Mouse (Mus musculus): ENCODE data around the gene Nfkb1. TPM values are rescaled to one million over a fixed set of nuclear protein-coding genes. Genes with fewer than 3 reads are reported as not detected.

The Nfkb1 gene
- total and polyA plus RNA-seq, 3 experiments, result 271 to 369 (median 346) TPM

DNA sequence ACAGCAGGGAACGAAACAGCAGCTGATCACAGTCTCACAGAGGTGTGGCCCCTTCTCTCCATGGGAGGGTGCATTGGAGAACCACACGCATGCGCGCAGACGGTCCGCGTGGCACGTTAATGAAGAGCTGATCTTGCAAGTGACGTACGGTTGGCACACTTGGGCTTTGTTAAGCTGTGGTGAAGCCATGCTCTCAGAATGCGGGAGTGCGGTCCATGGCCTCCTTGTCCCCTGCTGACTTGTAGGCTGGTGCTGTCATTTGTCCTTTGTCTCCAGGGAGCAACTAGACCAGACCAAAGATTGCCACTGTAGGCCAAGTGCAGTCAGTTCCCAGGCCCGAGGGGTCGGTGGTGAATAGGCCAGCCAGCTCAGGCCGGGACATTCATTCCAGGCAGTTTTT is 34.7 kb upstream of the Nfkb1 start:
- Histone ChIP-seq H3K4me2 (ENCODE audit: insufficient read depth, low read depth, poor library complexity, severe bottlenecking) (no peak overlapping the region), H3K9ac (ENCODE audit: insufficient read depth, low read depth) (no peak overlapping the region), H3K27ac (ENCODE audit: insufficient read depth, low read depth) (no peak overlapping the region), H3K9me3 (replicated peaks; ENCODE audit: low read length) (no peaks in the 10 kb centered on the region), H3K4me3 (replicated peaks in 1 of 3; ENCODE audit: low read depth in 2 of 3, low read length in 2 of 3, poor library complexity in 1 of 3) (no peak overlapping the region), H3K36me3 (replicated peaks in 1 of 2; ENCODE audit: control insufficient read depth in 1 of 2, insufficient read depth in 1 of 2, low read length in 1 of 2) (no peaks in the 10 kb centered on the region), H3K79me2 (replicated peaks; ENCODE audit: control insufficient read depth, extremely low read depth, insufficient read depth, poor library complexity, severe bottlenecking) (no peaks in the 10 kb centered on the region), H3K27me3 (replicated peaks) (no peaks in the 10 kb centered on the region), H3K4me1 (ENCODE audit: control insufficient read depth in 1 of 2, insufficient read depth in 2 of 2) (peaks cover 6 to 31% of the 10 kb centered on the region in 2 experiments)
- DNase-seq (ENCODE audit: extremely low read depth), result no peak
- dilution Hi-C loops (cut with MboI; ENCODE audit: extremely low pct_ligation_motif_present, extremely low pct_unique_long_range_greater_than_20kb, low sequenced_read_pairs) (no loop called here), in situ Hi-C loops (cut with MboI; ENCODE audit: low pct_ligation_motif_present, low pct_unique_long_range_greater_than_20kb, low sequenced_read_pairs) (loop anchor here (5.0 to 10.0 kb wide), 4 partner anchors 94 to 429 kb away; no protein-coding TSS in a partner anchor)
- TF ChIP-seq PAX5 (IDR thresholded peaks at IDR 0.05; ENCODE audit: low read length) (no peak), RAD21 (IDR thresholded peaks at IDR 0.05; ENCODE audit: low read depth, low read length) (no peak), CTCF (conservative IDR thresholded peaks at IDR 0.05 in 1 of 2, IDR thresholded peaks at IDR 0.05 in 1 of 2; ENCODE audit: low read depth in 2 of 2, low read length in 2 of 2) (no peak), POLR2A (IDR thresholded peaks at IDR 0.05; ENCODE audit: low read depth, low read length) (no peak), CHD2 (IDR thresholded peaks at IDR 0.05; ENCODE audit: low read length) (no peak), MYC (IDR thresholded peaks at IDR 0.05; ENCODE audit: low read depth, low read length) (no peak), MAFK (IDR thresholded peaks at IDR 0.05; ENCODE audit: insufficient replicate concordance, low read length) (no peak), TBP (conservative IDR thresholded peaks at IDR 0.05; ENCODE audit: low read depth, low read length) (no peak), ZKSCAN1 (IDR thresholded peaks at IDR 0.05; ENCODE audit: borderline replicate concordance, low read depth, low read length) (no peak), RCOR1 (conservative IDR thresholded peaks at IDR 0.05; ENCODE audit: low read depth, low read length) (no peak), NELFE (IDR thresholded peaks at IDR 0.05; ENCODE audit: low read depth, low read length) (no peak), SIN3A (IDR thresholded peaks at IDR 0.05; ENCODE audit: low read length) (no peak), MXI1 (IDR thresholded peaks at IDR 0.05; ENCODE audit: low read depth, low read length) (no peak), MAZ (IDR thresholded peaks at IDR 0.05; ENCODE audit: low read depth, low read length) (no peak), ELF1 (IDR thresholded peaks at IDR 0.05; ENCODE audit: low read depth, low read length) (no peak), UBTF (IDR thresholded peaks at IDR 0.05; ENCODE audit: low read depth, low read length) (no peak), ZMIZ1 (IDR thresholded peaks at IDR 0.05; ENCODE audit: low read depth, low read length) (no peak), ZNF384 (IDR thresholded peaks at IDR 0.05; ENCODE audit: low read depth, low read length) (no peak), CHD1 (IDR thresholded peaks at IDR 0.05; ENCODE audit: low read depth, low read length) (no peak), USF2 (conservative IDR thresholded peaks at IDR 0.05; ENCODE audit: low read depth, low read length) (no peak)

DNA sequence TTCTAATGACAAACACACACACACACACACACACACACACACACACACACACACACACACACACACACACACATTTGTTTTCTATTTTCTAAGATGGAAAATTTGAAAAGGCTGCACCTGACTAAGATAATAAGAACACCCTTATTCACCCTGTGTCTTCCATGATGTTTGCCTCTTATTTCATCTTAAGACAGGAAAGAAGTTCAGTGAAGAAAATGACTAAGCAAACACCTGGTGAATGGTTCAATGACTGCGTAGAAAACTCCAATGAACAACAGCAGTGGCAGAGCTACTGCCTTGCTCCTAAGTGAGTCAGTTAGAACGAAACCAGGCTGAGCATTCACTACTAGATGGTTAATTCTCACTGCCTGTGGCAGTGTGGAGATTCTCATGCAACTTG is 30.8 kb upstream of the Nfkb1 start:
- no peaks in the 10 kb centered on the region for H3K79me2 ChIP-seq (replicated peaks; ENCODE audit: control insufficient read depth, extremely low read depth, insufficient read depth, poor library complexity, severe bottlenecking)
- peak; percentile 85 for DNase-seq (ENCODE audit: extremely low read depth)
- dilution Hi-C loops (cut with MboI; ENCODE audit: extremely low pct_ligation_motif_present, extremely low pct_unique_long_range_greater_than_20kb, low sequenced_read_pairs), result no loop called here
- TF ChIP-seq USF1 (IDR thresholded peaks at IDR 0.05; ENCODE audit: low read depth, low read length) (no peak), MAX (IDR thresholded peaks at IDR 0.05; ENCODE audit: low read length) (peak; percentile 67; the same call in 1 of the 2 replicates), MEF2A (IDR thresholded peaks at IDR 0.05; ENCODE audit: borderline replicate concordance, low read depth, low read length) (peak; percentile 76), RCOR1 (conservative IDR thresholded peaks at IDR 0.05; ENCODE audit: low read depth, low read length) (peak; percentile 77; the same call in 1 of the 2 replicates), RAD21 (IDR thresholded peaks at IDR 0.05; ENCODE audit: low read depth, low read length) (no peak; the same call in none of the 2 replicates), CHD1 (IDR thresholded peaks at IDR 0.05; ENCODE audit: low read depth, low read length) (no peak), TCF12 (IDR thresholded peaks at IDR 0.05; ENCODE audit: low read depth, low read length) (peak; percentile 82), ZKSCAN1 (IDR thresholded peaks at IDR 0.05; ENCODE audit: borderline replicate concordance, low read depth, low read length) (no peak), TBP (conservative IDR thresholded peaks at IDR 0.05; ENCODE audit: low read depth, low read length) (0 out of 2 replicates have a peak, but pooled peaks have one; percentile 41), MXI1 (IDR thresholded peaks at IDR 0.05; ENCODE audit: low read depth, low read length) (peak; percentile 42; the same call in 1 of the 2 replicates), GABPA (IDR thresholded peaks at IDR 0.05; ENCODE audit: insufficient replicate concordance, low read depth, low read length) (no peak), ZNF384 (IDR thresholded peaks at IDR 0.05; ENCODE audit: low read depth, low read length) (peak; percentile 28; the same call in 1 of the 2 replicates), NRF1 (IDR thresholded peaks at IDR 0.05; ENCODE audit: low read depth, low read length) (no peak), E2F4 (IDR thresholded peaks at IDR 0.05; ENCODE audit: insufficient replicate concordance, low read depth, low read length) (no peak), ZC3H11A (IDR thresholded peaks at IDR 0.05; ENCODE audit: low read depth, low read length) (no peak), POLR2AphosphoS2 (IDR thresholded peaks at IDR 0.05; ENCODE audit: low read depth, low read length) (no peak), JUND (conservative IDR thresholded peaks at IDR 0.05; ENCODE audit: low read depth, low read length) (peak; percentile 89), PAX5 (IDR thresholded peaks at IDR 0.05; ENCODE audit: low read length) (no peak), USF2 (conservative IDR thresholded peaks at IDR 0.05; ENCODE audit: low read depth, low read length) (no peak), POLR2A (IDR thresholded peaks at IDR 0.05; ENCODE audit: low read depth, low read length) (no peak), UBTF (IDR thresholded peaks at IDR 0.05; ENCODE audit: low read depth, low read length) (no peak), SMC3 (IDR thresholded peaks at IDR 0.05; ENCODE audit: low read depth, low read length) (no peak)

More for the DNA sequence above, 30.8 kb upstream of the Nfkb1 start:
- Histone ChIP-seq H3K9ac (ENCODE audit: insufficient read depth, low read depth) (no peak overlapping the region), H3K4me3 (replicated peaks in 1 of 3; ENCODE audit: low read depth in 2 of 3, low read length in 2 of 3, poor library complexity in 1 of 3) (no peak overlapping the region), H3K36me3 (replicated peaks in 1 of 2; ENCODE audit: control insufficient read depth in 1 of 2, insufficient read depth in 1 of 2, low read length in 1 of 2) (no peaks in the 10 kb centered on the region), H3K27me3 (replicated peaks) (no peaks in the 10 kb centered on the region), H3K4me1 (ENCODE audit: control insufficient read depth in 1 of 2, insufficient read depth in 2 of 2) (peaks cover 19 to 60% of the 10 kb centered on the region in 2 experiments), H3K9me3 (replicated peaks; ENCODE audit: low read length) (no peaks in the 10 kb centered on the region), H3K4me2 (ENCODE audit: insufficient read depth, low read depth, poor library complexity, severe bottlenecking) (no peak overlapping the region), H3K27ac (ENCODE audit: insufficient read depth, low read depth) (no peak overlapping the region)
- in situ Hi-C loops (cut with MboI; ENCODE audit: low pct_ligation_motif_present, low pct_unique_long_range_greater_than_20kb, low sequenced_read_pairs), result loop anchor here (10.0 kb wide), 1 partner anchor 117 kb away; no protein-coding TSS in a partner anchor

Measured in CH12.LX (cell line).